Mouse (Mus musculus): ENCODE results near the gene Shh. TPM values are rescaled to one million over a fixed set of nuclear protein-coding genes. Genes with fewer than 3 reads are reported as not detected.
A peak's percentile ranks its signal among the peaks of the same experiment; 100 is the strongest.

The Shh gene
- 0.04 and 0.59 TPM in 2 replicates for polyA plus RNA-seq (2012; rRNA removed)

- H3K36me3 ChIP-seq (ENCODE audit: control insufficient read depth, insufficient read depth, low read length), result no peaks in the 10 kb centered on the region
- peaks cover 36% of the 10 kb centered on the region for H3K4me1 ChIP-seq (ENCODE audit: control insufficient read depth, insufficient read depth, low read length)
- TF ChIP-seq POLR2A (IDR thresholded peaks at IDR 0.05; ENCODE audit: control insufficient read depth, low read depth, low read length) (no peak), CTCF (IDR thresholded peaks at IDR 0.05; ENCODE audit: control insufficient read depth, insufficient read depth, insufficient replicate concordance, low read depth, low read length) (no peak)
- H3K4me3 ChIP-seq (ENCODE audit: control insufficient read depth, low read depth, low read length), result peak within 1 kb of the TSS; percentile 23
- no peaks in the 10 kb centered on the region for H3K27me3 ChIP-seq (ENCODE audit: control insufficient read depth, insufficient read depth, low read length)
- H3K27ac ChIP-seq (ENCODE audit: control insufficient read depth, insufficient read depth, low read depth, low read length), result no peak within 1 kb of the TSS
These were observed at the start of gene Shh for GRCm38 (mm10) chr5:28466760-28467306. TSS of gene Shh (minus strand) at chr5:28467256.

- Histone ChIP-seq H3K4me3 (ENCODE audit: control insufficient read depth, low read depth, low read length) (no peak overlapping the region), H3K27ac (ENCODE audit: control insufficient read depth, insufficient read depth, low read depth, low read length) (no peak overlapping the region)
- TF ChIP-seq CTCF (IDR thresholded peaks at IDR 0.05; ENCODE audit: control insufficient read depth, insufficient read depth, insufficient replicate concordance, low read depth, low read length) (no peak), POLR2A (IDR thresholded peaks at IDR 0.05; ENCODE audit: control insufficient read depth, low read depth, low read length) (no peak)
These were observed 33.9 kb upstream of the Shh start for GRCm38 (mm10) chr5:28500792-28501439.

DNA sequence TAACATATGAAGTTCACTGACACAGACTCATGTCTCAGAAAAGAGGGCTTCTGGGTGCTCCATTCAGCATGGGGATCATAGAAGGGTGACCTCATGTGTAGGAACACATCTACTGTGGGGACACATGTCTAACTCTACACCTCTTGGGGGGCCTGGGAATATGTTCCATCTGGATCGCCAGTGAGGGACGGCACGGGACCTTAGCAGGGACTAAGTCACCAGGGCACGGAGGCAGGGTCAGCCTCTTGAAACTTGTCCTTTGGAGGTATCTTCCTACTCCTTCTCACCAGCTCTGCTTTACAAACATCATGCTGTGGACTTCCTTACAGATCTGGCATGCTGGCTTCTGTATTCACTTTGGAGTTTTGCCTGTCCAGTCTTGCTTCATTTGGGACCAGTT, 31.8 kb upstream of the Shh start:
- Histone ChIP-seq H3K36me3 (ENCODE audit: control insufficient read depth, insufficient read depth, low read length) (no peaks in the 10 kb centered on the region), H3K27me3 (ENCODE audit: control insufficient read depth, insufficient read depth, low read length) (no peaks in the 10 kb centered on the region), H3K27ac (ENCODE audit: control insufficient read depth, insufficient read depth, low read depth, low read length) (no peak overlapping the region), H3K4me1 (ENCODE audit: control insufficient read depth, insufficient read depth, low read length) (no peaks in the 10 kb centered on the region), H3K4me3 (ENCODE audit: control insufficient read depth, low read depth, low read length) (no peak overlapping the region)
- TF ChIP-seq CTCF (IDR thresholded peaks at IDR 0.05; ENCODE audit: control insufficient read depth, insufficient read depth, insufficient replicate concordance, low read depth, low read length) (no peak), POLR2A (IDR thresholded peaks at IDR 0.05; ENCODE audit: control insufficient read depth, low read depth, low read length) (no peak)

More at GRCm38 (mm10) chr5:28500792-28501439, 33.9 kb upstream of the Shh start:
- Histone ChIP-seq H3K36me3 (ENCODE audit: control insufficient read depth, insufficient read depth, low read length) (no peaks in the 10 kb centered on the region), H3K27me3 (ENCODE audit: control insufficient read depth, insufficient read depth, low read length) (no peaks in the 10 kb centered on the region), H3K4me1 (ENCODE audit: control insufficient read depth, insufficient read depth, low read length) (no peaks in the 10 kb centered on the region)

DNA sequence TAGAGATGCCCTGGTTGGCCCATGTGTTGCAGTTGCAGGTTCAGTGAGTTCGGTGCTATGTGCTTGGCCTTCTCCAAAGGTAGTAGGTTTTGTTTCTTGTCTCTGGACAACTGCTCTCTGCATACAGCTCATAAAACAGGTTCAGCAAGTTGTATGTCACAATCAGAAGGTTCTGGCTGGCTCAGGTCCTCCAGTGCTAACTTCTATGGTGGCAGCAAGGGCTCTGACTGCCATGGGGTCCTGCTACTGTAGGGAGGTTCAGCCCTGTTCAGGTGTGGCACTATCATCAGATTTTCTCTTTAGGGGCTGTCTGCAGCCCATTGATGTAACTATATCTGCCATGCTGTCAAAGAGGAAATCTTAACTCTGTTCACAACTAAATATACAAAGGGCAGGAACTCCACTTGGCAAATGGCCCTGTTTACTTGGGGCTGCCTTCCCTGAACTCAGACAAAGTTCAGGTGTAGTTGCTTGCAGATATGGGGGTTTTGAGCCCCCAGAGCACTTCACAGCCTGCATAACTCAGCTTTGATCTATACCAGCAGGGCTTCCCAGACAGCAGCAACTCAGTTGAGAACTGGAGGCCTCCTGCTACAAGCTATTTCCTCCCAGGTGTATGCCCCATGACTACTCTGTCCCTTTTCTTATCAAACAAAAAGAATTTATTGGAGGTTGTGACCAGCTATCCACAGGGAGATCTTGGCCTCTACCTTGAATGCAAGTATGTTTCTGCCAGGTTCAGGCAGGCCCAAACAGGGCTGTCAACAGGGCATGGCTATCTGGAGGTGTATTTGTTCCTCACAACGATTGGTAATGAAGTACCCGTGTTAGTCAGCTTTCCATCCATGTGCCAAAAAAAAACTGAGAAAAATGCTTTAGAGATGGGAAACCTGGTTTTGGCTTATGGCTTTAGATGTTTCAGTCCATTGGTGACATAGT, 28.9 kb upstream of the Shh start:
- H3K27me3 ChIP-seq (ENCODE audit: control insufficient read depth, insufficient read depth, low read length), result no peaks in the 10 kb centered on the region
- TF ChIP-seq CTCF (IDR thresholded peaks at IDR 0.05; ENCODE audit: control insufficient read depth, insufficient read depth, insufficient replicate concordance, low read depth, low read length) (no peak), POLR2A (IDR thresholded peaks at IDR 0.05; ENCODE audit: control insufficient read depth, low read depth, low read length) (no peak)
- H3K4me1 ChIP-seq (ENCODE audit: control insufficient read depth, insufficient read depth, low read length), result no peaks in the 10 kb centered on the region
- no peak overlapping the region for H3K4me3 ChIP-seq (ENCODE audit: control insufficient read depth, low read depth, low read length)
- no peaks in the 10 kb centered on the region for H3K36me3 ChIP-seq (ENCODE audit: control insufficient read depth, insufficient read depth, low read length)
- no peak overlapping the region for H3K27ac ChIP-seq (ENCODE audit: control insufficient read depth, insufficient read depth, low read depth, low read length)

- no peak for TF ChIP-seq CTCF (IDR thresholded peaks at IDR 0.05; ENCODE audit: control insufficient read depth, insufficient read depth, insufficient replicate concordance, low read depth, low read length)
- no peak for TF ChIP-seq POLR2A (IDR thresholded peaks at IDR 0.05; ENCODE audit: control insufficient read depth, low read depth, low read length)
- Histone ChIP-seq H3K36me3 (ENCODE audit: control insufficient read depth, insufficient read depth, low read length) (no peaks in the 10 kb centered on the region), H3K27me3 (ENCODE audit: control insufficient read depth, insufficient read depth, low read length) (no peaks in the 10 kb centered on the region)
These were observed 26.5 kb upstream of the Shh start for GRCm38 (mm10) chr5:28493550-28493949.

GRCm38 (mm10) chr5:28482991-28483390, 15.9 kb upstream of the Shh start:
- H3K36me3 ChIP-seq (ENCODE audit: control insufficient read depth, insufficient read depth, low read length), result no peaks in the 10 kb centered on the region
- no peak overlapping the region for H3K27ac ChIP-seq (ENCODE audit: control insufficient read depth, insufficient read depth, low read depth, low read length)
- no peak for TF ChIP-seq POLR2A (IDR thresholded peaks at IDR 0.05; ENCODE audit: control insufficient read depth, low read depth, low read length)
- TF ChIP-seq CTCF (IDR thresholded peaks at IDR 0.05; ENCODE audit: control insufficient read depth, insufficient read depth, insufficient replicate concordance, low read depth, low read length), result no peak
- no peaks in the 10 kb centered on the region for H3K27me3 ChIP-seq (ENCODE audit: control insufficient read depth, insufficient read depth, low read length)
- no peaks in the 10 kb centered on the region for H3K4me1 ChIP-seq (ENCODE audit: control insufficient read depth, insufficient read depth, low read length)
- H3K4me3 ChIP-seq (ENCODE audit: control insufficient read depth, low read depth, low read length), result no peak overlapping the region

More at GRCm38 (mm10) chr5:28493550-28493949, 26.5 kb upstream of the Shh start:
- Histone ChIP-seq H3K4me1 (ENCODE audit: control insufficient read depth, insufficient read depth, low read length) (no peaks in the 10 kb centered on the region), H3K27ac (ENCODE audit: control insufficient read depth, insufficient read depth, low read depth, low read length) (no peak overlapping the region), H3K4me3 (ENCODE audit: control insufficient read depth, low read depth, low read length) (no peak overlapping the region)

GRCm38 (mm10) chr5:28481730-28482129, 14.7 kb upstream of the Shh start:
- no peak for TF ChIP-seq POLR2A (IDR thresholded peaks at IDR 0.05; ENCODE audit: control insufficient read depth, low read depth, low read length)
- TF ChIP-seq CTCF (IDR thresholded peaks at IDR 0.05; ENCODE audit: control insufficient read depth, insufficient read depth, insufficient replicate concordance, low read depth, low read length), result no peak
- Histone ChIP-seq H3K36me3 (ENCODE audit: control insufficient read depth, insufficient read depth, low read length) (no peaks in the 10 kb centered on the region), H3K4me1 (ENCODE audit: control insufficient read depth, insufficient read depth, low read length) (no peaks in the 10 kb centered on the region), H3K27me3 (ENCODE audit: control insufficient read depth, insufficient read depth, low read length) (no peaks in the 10 kb centered on the region), H3K27ac (ENCODE audit: control insufficient read depth, insufficient read depth, low read depth, low read length) (no peak overlapping the region), H3K4me3 (ENCODE audit: control insufficient read depth, low read depth, low read length) (no peak overlapping the region)

Data from testis, adult 2 months (tissue).